Mouse (Mus musculus) adrenal gland (tissue): ENCODE results near the gene Smarcc1.
"Not testable (repeated sequence)": the region's sequence is repeated elsewhere in the genome, so short reads cannot be mapped to it uniquely, and the experiment has no call there.

ENCODE experiments used
- intact Hi-C: fragments of 180-260 bp; cut with DNase I; formaldehyde crosslinking; loops from one replicate; pipeline ENCODE4 v1.15.1; 2025
- long read RNA-seq, 2 experiments: library from polyadenylated mRNA; unstranded; transcript quantifications; one replicate each; pipeline ENCODE4 v2.0.0; 2020; ENCODE audit warnings: borderline replicate concordance in 1 of 2; ENCODE audit not compliant: insufficient replicate concordance in 1 of 2

Smarcc1 gene
- long read RNA-seq, experiment 1, full-length matches to known transcripts, result 5 of 51 reads
- long read RNA-seq, experiment 1, partial matches to known transcripts, result 41 of 51 reads
- long read RNA-seq, experiment 1, other reads (novel, unspliced or antisense), result 5 of 51 reads
- long read RNA-seq, experiment 2, full-length matches to known transcripts, result 5 of 62 reads
- long read RNA-seq, experiment 2, partial matches to known transcripts, result 46 of 62 reads
- long read RNA-seq, experiment 2, other reads (novel, unspliced or antisense), result 11 of 62 reads

- intact Hi-C loops, result no loop called here
Observed at GRCm38 (mm10) chr9:110116977-110117778, at the start of gene Smarcc1. Gene Smarcc1, plus strand, starts transcription at chr9:110117708.

GRCm38 (mm10) chr9:110068745-110069144, 48.8 kb upstream of the Smarcc1 start:
- intact Hi-C loops, result no loop called here

GRCm38 (mm10) chr9:110070358-110070757, 47.1 kb upstream of the Smarcc1 start:
- intact Hi-C loops, result no loop called here

- intact Hi-C loops, result no loop called here
Observed at GRCm38 (mm10) chr9:110071011-110071410, 46.5 kb upstream of the Smarcc1 start.

- intact Hi-C loops, result loop anchor here (2.0 kb wide), 2 partner anchors 87 to 179 kb away; no protein-coding TSS in a partner anchor
Observed at GRCm38 (mm10) chr9:110071843-110072242, 45.7 kb upstream of the Smarcc1 start.

- intact Hi-C loops, result not testable (repeated sequence)
Observed at GRCm38 (mm10) chr9:110076468-110076867, 41.0 kb upstream of the Smarcc1 start.

- intact Hi-C loops, result no loop called here
Observed at GRCm38 (mm10) chr9:110081066-110081465, 36.4 kb upstream of the Smarcc1 start.

GRCm38 (mm10) chr9:110084201-110084964, 33.1 kb upstream of the Smarcc1 start:
- intact Hi-C loops, result no loop called here

- intact Hi-C loops, result no loop called here
Observed at GRCm38 (mm10) chr9:110085693-110086092, 31.8 kb upstream of the Smarcc1 start.

- intact Hi-C loops, result no loop called here
Observed at GRCm38 (mm10) chr9:110093303-110093702, 24.2 kb upstream of the Smarcc1 start.

- intact Hi-C loops, result no loop called here
Observed at GRCm38 (mm10) chr9:110094761-110095160, 22.7 kb upstream of the Smarcc1 start.

- intact Hi-C loops, result no loop called here
Observed at GRCm38 (mm10) chr9:110097791-110098190, 19.7 kb upstream of the Smarcc1 start.

- intact Hi-C loops, result loop anchor here (10.0 kb wide), 1 partner anchor 194 kb away; no protein-coding TSS in a partner anchor
Observed at GRCm38 (mm10) chr9:110100627-110101600, 16.6 kb upstream of the Smarcc1 start.

- intact Hi-C loops, result no loop called here
Observed at GRCm38 (mm10) chr9:110116353-110116976, 1.0 kb upstream of the Smarcc1 start.

- intact Hi-C loops, result no loop called here
Observed at GRCm38 (mm10) chr9:110117779-110118139, 251 bp downstream of the Smarcc1 start, which contains the start of gene Dhx30. Gene Dhx30, minus strand, starts transcription at chr9:110117830.

GRCm38 (mm10) chr9:110118249-110118648, 741 bp downstream of the Smarcc1 start:
- intact Hi-C loops, result no loop called here

GRCm38 (mm10) chr9:110121424-110121823, 3.9 kb downstream of the Smarcc1 start:
- intact Hi-C loops, result no loop called here

GRCm38 (mm10) chr9:110123322-110123721, 5.8 kb downstream of the Smarcc1 start:
- intact Hi-C loops, result no loop called here

GRCm38 (mm10) chr9:110124008-110124540, 6.6 kb downstream of the Smarcc1 start:
- intact Hi-C loops, result not testable (repeated sequence)
